Mouse (Mus musculus) right cerebral cortex, postnatal 14 days (tissue): ENCODE measurements at regions not wholly inside any gene's neighbourhood (a gene's known extent, or its start where the extent isn't known, plus 50 kb on each side); places are given as distances from the start of the nearest gene placed in this dataset.

Experiments
- DNase-seq: peaks from one replicate; pipeline ENCODE4 v3.0.0; 2022

- no peak for DNase-seq
Observed at GRCm38 (mm10) chr17:45237246-45237645, 196.3 kb downstream of the Cdc5l start.

- no peak for DNase-seq
Observed at GRCm38 (mm10) chr17:45235401-45235800, 198.1 kb downstream of the Cdc5l start.

GRCm38 (mm10) chr17:45232874-45233273, 200.7 kb downstream of the Cdc5l start:
- no peak for DNase-seq

GRCm38 (mm10) chr17:45227190-45227589, 206.3 kb downstream of the Cdc5l start:
- DNase-seq, result no peak

- no peak for DNase-seq
Observed at GRCm38 (mm10) chr17:45226486-45226885, 207.1 kb downstream of the Cdc5l start.

GRCm38 (mm10) chr17:45221625-45222024, 211.9 kb downstream of the Cdc5l start:
- no peak for DNase-seq

- no peak for DNase-seq
Observed at GRCm38 (mm10) chr17:45217126-45217525, 216.4 kb downstream of the Cdc5l start.

- DNase-seq, result no peak
Observed at GRCm38 (mm10) chr17:45215067-45216049, 218.2 kb downstream of the Cdc5l start.

GRCm38 (mm10) chr17:45210984-45211383, 222.6 kb downstream of the Cdc5l start:
- DNase-seq, result no peak

- DNase-seq, result no peak
Observed at GRCm38 (mm10) chr17:45209387-45209663, 224.2 kb downstream of the Cdc5l start.

GRCm38 (mm10) chr17:45208596-45209386, 224.7 kb downstream of the Cdc5l start:
- no peak for DNase-seq

- DNase-seq, result no peak
Observed at GRCm38 (mm10) chr17:45195779-45196178, 237.8 kb downstream of the Cdc5l start.

- DNase-seq, result no peak
Observed at GRCm38 (mm10) chr17:45194786-45195281, 238.7 kb downstream of the Cdc5l start.

- no peak for DNase-seq
Observed at GRCm38 (mm10) chr17:45193456-45194025, 240.0 kb downstream of the Cdc5l start.

- DNase-seq, result no peak
Observed at GRCm38 (mm10) chr17:45187402-45187801, 246.1 kb downstream of the Cdc5l start.

- DNase-seq, result no peak
Observed at GRCm38 (mm10) chr17:45176340-45176739, 257.2 kb downstream of the Cdc5l start.

- DNase-seq, result peak; percentile 49
Observed at GRCm38 (mm10) chr17:45169257-45169994, 264.1 kb downstream of the Cdc5l start.
